Mouse (Mus musculus) embryonic facial prominence, embryonic 14.5 days (tissue): ENCODE data around the gene Il17re. TPM values are rescaled to one million over a fixed set of nuclear protein-coding genes. Genes with fewer than 3 reads are reported as not detected.

Experiments
- ATAC-seq: fragments of 200-750 bp; cut with Nextera tagmentation; 2 replicates; pipeline ENCODE4 v1.8.0; 2017; ENCODE audit warnings: low read depth, moderate number of reproducible peaks, moderate TSS enrichment
- DNase-seq: peaks from one replicate; pipeline ENCODE4 v3.0.0-alpha.2; 2015; ENCODE audit warnings: low spot score
- H3K27ac ChIP-seq: fragments of 300-500 bp; sonication (generic); replicated peaks from 2 replicates; pipeline ENCODE4 v1.5.1; 2014; ENCODE audit warnings: low read depth, mild to moderate bottlenecking, low read length, moderate library complexity
- H3K27me3 ChIP-seq: fragments of 300-500 bp; sonication (generic); replicated peaks from 2 replicates; pipeline ENCODE4 v1.6.1; 2014; ENCODE audit warnings: low read length; ENCODE audit not compliant: control insufficient read depth, insufficient read depth
- H3K36me3 ChIP-seq: fragments of 300-500 bp; sonication (generic); 2 replicates; pipeline ENCODE4 v1.6.1; 2014; ENCODE audit warnings: low read length, mixed read lengths; ENCODE audit not compliant: control insufficient read depth, insufficient read depth
- H3K4me1 ChIP-seq: fragments of 300-500 bp; sonication (generic); 2 replicates; pipeline ENCODE4 v1.6.1; 2014; ENCODE audit warnings: antibody characterized with exemption, low read length; ENCODE audit not compliant: control insufficient read depth, insufficient read depth
- H3K4me2 ChIP-seq: fragments of 300-500 bp; sonication (generic); 2 replicates; pipeline ENCODE4 v1.6.1; 2014; ENCODE audit warnings: low read depth, mild to moderate bottlenecking, low read length, moderate library complexity, mixed read lengths
- H3K4me3 ChIP-seq: fragments of 300-500 bp; sonication (generic); 2 replicates; pipeline ENCODE4 v1.5.1; 2014; ENCODE audit warnings: low read depth, mild to moderate bottlenecking, low read length
- H3K9ac ChIP-seq: fragments of 300-500 bp; sonication (generic); 2 replicates; pipeline ENCODE4 v1.6.1; 2014; ENCODE audit warnings: low read depth, mild to moderate bottlenecking, low read length, moderate library complexity, mixed read lengths
- H3K9me3 ChIP-seq: fragments of 300-500 bp; sonication (generic); 2 replicates; pipeline ENCODE4 v1.6.1; 2016; ENCODE audit warnings: low read length; ENCODE audit not compliant: control insufficient read depth
- WGBS: fragments of 180-500 bp; shearing (Covaris S2); extraction: QIAGEN DNeasy Blood & Tissue Kit; methylation state at CpG from one replicate; pipeline ENCODE4 v1.1.7; 2014; 5-methylcytosine and 5-hydroxymethylcytosine counted together
- polyA plus RNA-seq: library from polyadenylated mRNA; unstranded; fragments of >200 nt; fragmentation: Nextera tagmentation; extraction: Ambion mirVana; gene quantifications from 2 replicates; pipeline ENCODE4 v1.2.1, GENCODE M21; 2014

Il17re gene
- polyA plus RNA-seq, 1 experiment from 2014 or later, result 3.6 TPM

DNA sequence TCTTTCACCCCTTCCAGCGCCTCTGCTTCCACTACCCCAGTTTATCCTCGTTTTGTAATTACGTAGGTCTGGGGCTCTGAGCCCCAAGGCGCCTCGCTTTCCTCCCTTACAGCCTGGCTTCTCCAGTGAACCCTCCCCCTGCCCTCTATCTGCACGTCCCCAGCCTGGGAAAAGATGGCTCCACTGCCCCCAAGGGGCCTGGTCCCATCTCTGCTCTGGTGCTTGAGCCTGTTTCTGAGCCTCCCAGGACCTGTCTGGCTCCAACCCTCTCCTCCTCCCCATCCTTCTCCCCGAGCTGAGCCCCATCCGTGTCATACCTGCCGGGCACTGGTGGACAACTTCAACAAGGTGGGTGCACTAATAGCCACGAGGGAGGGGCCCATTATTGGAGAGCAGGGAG, 25.4 kb downstream of the Il17re start:
- Histone ChIP-seq H3K4me3 (peak overlapping the region; percentile 48), H3K4me1 (peaks cover 21% of the 10 kb centered on the region), H3K36me3 (no peaks in the 10 kb centered on the region), H3K4me2 (peak overlapping the region; percentile 74), H3K27me3 (peaks cover 29% of the 10 kb centered on the region), H3K9ac (peak overlapping the region; percentile 65), H3K9me3 (no peaks in the 10 kb centered on the region), H3K27ac (peak overlapping the region; percentile 69; the same call in 1 of the 2 replicates)
- WGBS, result 13% methylated on average over 10 of the region's 10 CpGs
- DNase-seq (peak; percentile 45), ATAC-seq (peak; percentile 60)

DNA sequence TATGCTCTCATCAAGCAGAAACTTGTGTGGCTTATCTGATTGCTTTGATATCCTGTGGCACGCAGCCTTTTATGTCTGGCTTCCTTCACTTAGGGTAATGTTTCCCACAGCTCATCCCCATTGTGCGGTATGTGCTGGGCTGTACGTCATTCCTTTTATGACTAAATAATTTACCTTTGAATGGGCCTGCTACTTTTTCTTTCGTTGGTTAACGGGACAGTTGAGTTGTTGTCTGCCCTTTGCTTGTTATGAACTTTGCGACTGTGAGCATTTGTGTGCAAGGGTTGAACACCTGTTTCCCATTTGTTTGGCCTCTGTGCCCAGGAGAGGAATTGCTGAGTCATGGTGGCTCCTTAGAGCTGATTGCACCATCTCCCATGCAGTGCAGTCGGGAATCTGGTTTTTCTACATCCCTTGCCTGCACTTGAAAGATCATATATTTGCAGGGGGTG, 28.9 kb downstream of the Il17re start:
- no peak overlapping the region for H3K9ac ChIP-seq
- 0 out of 2 replicates have a peak overlapping the region, but pooled peaks have one; percentile 6 for H3K27ac ChIP-seq
- peaks cover 9% of the 10 kb centered on the region for H3K27me3 ChIP-seq
- no peak overlapping the region for H3K4me3 ChIP-seq
- H3K4me1 ChIP-seq, result peaks cover 21% of the 10 kb centered on the region
- H3K4me2 ChIP-seq, result no peak overlapping the region
- DNase-seq (peak; percentile 84), ATAC-seq (no peak)
- 22% methylated on average over 7 of the region's 7 CpGs for WGBS
- no peaks in the 10 kb centered on the region for H3K9me3 ChIP-seq
- H3K36me3 ChIP-seq, result 0 out of 2 replicates have a peak, but pooled peaks cover 5% of the 10 kb centered on the region

DNA sequence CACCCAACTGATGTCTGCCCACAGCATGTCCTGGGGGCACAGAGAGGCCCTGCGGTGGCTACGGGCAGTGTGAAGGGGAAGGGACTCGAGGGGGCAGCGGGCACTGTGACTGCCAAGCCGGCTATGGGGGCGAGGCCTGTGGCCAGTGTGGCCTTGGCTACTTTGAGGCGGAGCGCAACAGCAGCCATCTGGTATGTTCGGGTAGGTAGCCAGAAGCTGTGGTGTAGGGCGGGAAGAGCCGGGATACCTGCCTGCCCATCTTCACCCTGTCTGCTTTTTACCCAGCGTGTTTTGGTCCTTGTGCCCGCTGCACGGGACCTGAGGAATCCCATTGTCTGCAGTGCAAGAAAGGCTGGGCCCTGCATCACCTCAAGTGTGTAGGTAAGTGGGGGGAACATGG, 31.1 kb downstream of the Il17re start:
- no peak overlapping the region for H3K9ac ChIP-seq
- DNase-seq, result no peak
- H3K9me3 ChIP-seq, result no peaks in the 10 kb centered on the region
- H3K4me1 ChIP-seq, result peaks cover 6% of the 10 kb centered on the region; the same call in 1 of the 2 replicates
- H3K4me2 ChIP-seq, result no peak overlapping the region
- H3K27me3 ChIP-seq, result no peaks in the 10 kb centered on the region
- 0 out of 2 replicates have a peak, but pooled peaks cover 5% of the 10 kb centered on the region for H3K36me3 ChIP-seq
- WGBS, result 89% methylated on average over 14 of the region's 14 CpGs
- H3K27ac ChIP-seq, result no peak overlapping the region
- H3K4me3 ChIP-seq, result no peak overlapping the region
- no peak for ATAC-seq

DNA sequence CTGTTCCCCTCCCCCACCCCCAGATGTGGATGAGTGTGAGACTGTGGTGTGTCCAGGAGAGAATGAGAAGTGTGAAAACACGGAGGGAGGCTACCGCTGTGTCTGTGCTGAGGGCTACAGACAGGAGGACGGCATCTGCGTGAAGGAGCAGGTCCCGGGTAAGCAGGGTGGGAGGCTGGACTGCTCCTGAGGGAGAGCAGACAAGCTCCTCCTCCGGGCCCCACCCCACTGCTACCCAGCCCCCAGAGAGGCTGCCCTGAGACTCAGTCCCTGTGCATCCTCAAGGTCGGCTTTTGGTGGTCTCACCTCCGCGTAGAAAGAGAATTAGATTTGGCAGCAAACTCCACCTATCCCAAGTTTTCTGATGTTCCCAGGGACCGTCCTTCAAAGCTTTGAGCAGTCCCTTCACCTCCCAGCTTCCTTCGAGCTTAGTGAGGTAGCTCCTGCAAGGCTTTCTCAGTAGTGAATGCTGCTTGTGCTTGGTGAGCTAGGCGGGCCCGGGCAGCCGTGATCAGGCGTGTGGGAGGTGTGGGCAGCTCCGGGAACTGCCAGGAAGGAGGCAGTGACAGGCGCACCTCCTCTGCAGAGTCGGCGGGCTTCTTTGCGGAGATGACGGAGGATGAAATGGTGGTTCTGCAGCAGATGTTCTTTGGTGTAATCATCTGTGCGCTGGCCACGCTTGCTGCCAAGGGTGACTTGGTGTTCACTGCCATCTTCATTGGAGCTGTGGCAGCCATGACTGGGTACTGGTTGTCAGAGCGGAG, 34.0 kb downstream of the Il17re start:
- Histone ChIP-seq H3K4me1 (peaks cover 5% of the 10 kb centered on the region), H3K4me2 (no peak overlapping the region), H3K36me3 (0 out of 2 replicates have a peak, but pooled peaks cover 5% of the 10 kb centered on the region), H3K27me3 (peaks cover 12% of the 10 kb centered on the region), H3K27ac (no peak overlapping the region), H3K9me3 (no peaks in the 10 kb centered on the region), H3K4me3 (no peak overlapping the region), H3K9ac (no peak overlapping the region)
- 78% methylated on average over 23 of the region's 24 CpGs for WGBS
- ATAC-seq, result no peak
- DNase-seq, result no peak

DNA sequence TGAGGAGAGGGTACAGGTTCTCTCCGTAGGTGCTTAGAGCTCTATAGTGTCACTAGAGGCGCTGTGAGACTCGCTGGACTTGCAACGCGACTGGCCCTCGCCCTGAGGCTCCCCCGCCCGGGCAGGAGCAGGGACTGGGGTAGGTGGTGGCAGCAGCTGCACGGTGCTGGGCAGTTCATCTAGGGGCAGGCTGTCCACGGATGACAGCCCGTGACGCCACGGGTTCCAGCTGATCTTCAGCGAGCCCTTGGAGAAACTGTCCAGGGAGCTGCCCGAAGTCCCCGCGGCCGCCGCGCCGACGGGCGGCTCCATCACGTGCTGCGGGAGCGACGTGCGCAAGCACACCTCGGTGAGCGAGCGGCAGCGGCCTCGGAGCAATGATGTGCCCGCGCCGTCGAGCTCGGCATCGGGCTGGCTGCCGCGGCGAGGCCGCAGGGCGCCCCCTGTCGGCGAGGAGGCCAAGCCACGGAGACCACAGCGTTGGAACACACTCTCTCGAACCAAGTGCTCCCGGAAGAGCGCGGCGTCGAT, 36.0 kb downstream of the Il17re start:
- WGBS, result under 1% methylated on average over 33 of the region's 54 CpGs
- Histone ChIP-seq H3K9me3 (no peaks in the 10 kb centered on the region), H3K27me3 (peaks cover 12% of the 10 kb centered on the region), H3K36me3 (0 out of 2 replicates have a peak, but pooled peaks cover 5% of the 10 kb centered on the region), H3K4me3 (peak overlapping the region; percentile 47), H3K9ac (peak overlapping the region; percentile 51), H3K4me2 (peak overlapping the region; percentile 74), H3K27ac (0 out of 2 replicates have a peak overlapping the region, but pooled peaks have one; percentile 4), H3K4me1 (peaks cover 3% of the 10 kb centered on the region; the same call in 1 of the 2 replicates)
- DNase-seq, result peak; percentile 86
- peak; percentile 86 for ATAC-seq

DNA sequence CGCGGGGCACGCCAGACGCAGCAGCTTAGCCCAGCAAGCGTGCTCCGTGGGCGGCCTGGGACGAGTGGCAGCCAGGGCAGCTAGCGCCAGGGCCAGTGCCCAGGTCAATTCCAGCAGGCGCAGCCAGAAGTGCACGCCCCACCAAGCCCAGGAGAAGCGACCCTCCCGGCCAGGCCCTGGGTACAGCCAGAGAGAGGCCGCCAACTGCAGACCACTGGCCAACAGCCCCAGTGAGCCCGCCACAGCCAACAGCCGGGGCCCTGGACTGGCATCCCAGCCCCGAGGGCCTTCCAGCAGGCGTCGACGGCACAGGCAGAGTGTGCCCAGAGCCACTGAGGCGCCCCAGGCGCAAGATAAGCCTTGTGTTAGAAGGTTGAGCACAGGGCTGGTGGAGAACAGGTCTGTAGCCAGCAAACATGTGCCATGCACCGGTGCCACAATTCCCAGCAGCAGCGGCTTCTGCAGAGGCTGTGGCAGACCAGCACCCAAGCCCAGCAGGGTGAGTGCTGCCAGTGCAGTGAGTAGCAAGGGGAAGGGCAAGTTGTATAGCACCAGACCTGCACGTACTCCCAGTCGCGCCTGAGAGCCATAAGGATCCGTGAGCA, 36.9 kb downstream of the Il17re start:
- Histone ChIP-seq H3K36me3 (no peaks in the 10 kb centered on the region), H3K9ac (peak overlapping the region; percentile 51), H3K9me3 (no peaks in the 10 kb centered on the region), H3K4me2 (peak overlapping the region; percentile 74), H3K4me1 (peaks cover 3% of the 10 kb centered on the region; the same call in 1 of the 2 replicates), H3K27ac (no peak overlapping the region), H3K27me3 (peaks cover 12% of the 10 kb centered on the region), H3K4me3 (peak overlapping the region; percentile 47)
- no peak for ATAC-seq
- 51% methylated on average over 20 of the region's 28 CpGs for WGBS
- DNase-seq, result no peak

DNA sequence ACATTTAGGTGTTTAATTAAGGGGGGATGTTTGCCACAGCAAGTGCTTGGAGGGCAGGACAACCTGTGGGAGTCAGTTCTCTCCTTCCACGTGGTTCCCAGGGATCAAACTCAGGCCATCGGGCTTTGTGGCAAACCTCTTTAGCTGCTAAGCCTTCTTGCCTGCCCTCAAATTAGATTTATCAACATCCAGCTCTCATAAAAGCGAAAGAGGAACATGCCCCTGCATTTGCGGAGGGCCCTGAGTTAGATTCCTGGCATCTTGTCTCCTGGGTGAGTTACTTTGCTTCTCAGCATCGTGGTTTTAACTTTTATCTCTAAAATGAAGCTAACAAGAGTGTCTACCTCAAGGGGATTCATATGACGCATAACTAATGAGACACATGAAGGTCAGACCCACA, 41.1 kb downstream of the Il17re start:
- ATAC-seq, result no peak
- no peak overlapping the region for H3K4me3 ChIP-seq
- H3K27me3 ChIP-seq, result peaks cover 27% of the 10 kb centered on the region
- no peaks in the 10 kb centered on the region for H3K36me3 ChIP-seq
- no peak overlapping the region for H3K4me2 ChIP-seq
- DNase-seq, result no peak
- no peaks in the 10 kb centered on the region for H3K9me3 ChIP-seq
- H3K4me1 ChIP-seq, result peaks cover 3% of the 10 kb centered on the region; the same call in 1 of the 2 replicates
- no peak overlapping the region for H3K27ac ChIP-seq
- 70% methylated on average over 6 of the region's 6 CpGs for WGBS
- no peak overlapping the region for H3K9ac ChIP-seq

DNA sequence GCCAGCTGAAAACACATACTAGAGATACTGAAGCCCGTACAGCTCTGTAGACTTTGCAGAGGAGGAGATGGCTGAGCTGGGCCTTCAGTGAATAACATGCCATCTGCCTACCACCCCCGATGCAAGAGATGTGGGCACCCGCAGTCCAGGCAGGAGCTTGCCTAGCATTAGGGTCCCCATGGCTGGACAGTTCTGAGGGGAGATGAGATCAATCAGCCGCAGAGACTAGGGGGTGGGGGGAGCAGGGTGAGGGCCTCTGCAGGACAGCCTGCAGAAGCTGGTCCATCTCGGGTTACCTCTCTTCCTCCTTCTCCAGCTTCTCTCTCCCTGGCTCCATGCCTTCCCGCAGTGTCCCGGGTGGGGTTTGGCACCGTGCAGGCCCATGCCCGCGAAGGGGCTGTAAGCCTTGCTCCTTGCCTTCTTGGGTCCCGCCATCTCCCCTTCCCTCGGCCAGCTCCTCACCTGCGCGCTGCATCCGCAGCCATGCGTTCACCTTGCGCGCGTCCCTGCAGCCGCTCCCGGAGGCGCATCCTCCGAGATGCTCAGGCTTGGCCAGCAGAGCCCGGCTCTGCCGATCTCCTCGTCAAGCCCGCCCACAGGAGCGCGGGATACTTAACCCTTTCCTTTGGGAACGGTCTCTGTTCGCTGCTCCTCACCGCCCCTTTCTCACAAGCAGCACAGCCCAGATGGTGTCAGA, 43.3 kb downstream of the Il17re start, which contains the start of gene Prrt3:
Prrt3 (minus strand) TSS at position 544 of the 697 bp plus-strand sequence.
- peak within 1 kb of the TSS; percentile 66 for H3K4me2 ChIP-seq
- 5% methylated on average over 22 of the region's 32 CpGs for WGBS
- no peaks in the 10 kb centered on the region for H3K36me3 ChIP-seq
- DNase-seq, result peak; percentile 66
- H3K4me1 ChIP-seq, result no peaks in the 10 kb centered on the region
- peak; percentile 81 for ATAC-seq
- no peak within 1 kb of the TSS for H3K27ac ChIP-seq
- H3K9me3 ChIP-seq, result no peaks in the 10 kb centered on the region
- peak within 1 kb of the TSS; percentile 67 for H3K9ac ChIP-seq
- H3K4me3 ChIP-seq, result peak within 1 kb of the TSS; percentile 46
- H3K27me3 ChIP-seq, result peaks cover 15% of the 10 kb centered on the region
